Mouse (Mus musculus) right cerebral cortex, postnatal 10 days (tissue): ENCODE data around the gene Wnt3a.
"Not testable (repeated sequence)": the region's sequence is repeated elsewhere in the genome, so short reads cannot be mapped to it uniquely, and the experiment has no call there.

ENCODE experiments used
- DNase-seq, 2 experiments: peaks; one replicate each; pipeline ENCODE4 v3.0.0; 2021; ENCODE audit warnings: low spot score in 2 of 2

The Wnt3a gene

DNA sequence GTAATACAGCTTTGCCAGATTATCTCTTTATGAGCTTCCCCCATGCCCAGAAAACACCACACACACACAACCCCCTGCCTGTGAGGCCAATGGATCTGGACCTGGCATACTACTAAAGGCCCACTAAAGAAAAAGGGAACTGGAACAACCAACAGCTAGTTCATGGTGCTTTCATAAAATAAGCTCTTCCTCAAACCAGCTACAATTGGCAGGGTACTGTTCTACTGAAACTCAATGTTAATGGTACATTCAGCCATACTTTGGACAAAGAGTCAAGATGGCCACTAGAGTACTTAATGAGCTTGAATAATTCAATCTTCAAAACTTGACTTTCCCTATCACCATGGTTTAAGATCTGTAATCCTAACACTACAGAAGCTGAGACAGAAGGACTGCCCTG lies 68.9 kb downstream of the Wnt3a start:
- no peak for DNase-seq

DNA sequence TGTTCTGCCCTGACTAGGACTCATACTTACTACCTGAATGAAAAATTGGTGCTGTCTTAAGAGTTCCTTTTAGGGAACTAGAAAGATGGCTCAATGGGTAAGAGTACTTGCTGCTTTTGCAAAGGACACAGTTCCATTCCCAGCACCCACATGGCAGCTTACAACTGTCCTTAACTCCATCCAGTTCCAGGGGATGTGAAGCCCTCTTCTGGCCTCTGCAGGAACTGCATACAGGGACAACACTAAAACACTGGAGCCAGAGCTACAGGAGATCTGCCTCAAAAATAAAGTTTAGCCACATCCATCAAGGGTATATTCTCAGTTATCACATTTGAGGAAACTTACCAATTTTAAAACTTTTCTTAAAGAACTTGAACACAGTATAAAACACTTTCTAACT lies 71.5 kb downstream of the Wnt3a start:
- DNase-seq: peak in 1 of 2 experiments; percentile 39

DNA sequence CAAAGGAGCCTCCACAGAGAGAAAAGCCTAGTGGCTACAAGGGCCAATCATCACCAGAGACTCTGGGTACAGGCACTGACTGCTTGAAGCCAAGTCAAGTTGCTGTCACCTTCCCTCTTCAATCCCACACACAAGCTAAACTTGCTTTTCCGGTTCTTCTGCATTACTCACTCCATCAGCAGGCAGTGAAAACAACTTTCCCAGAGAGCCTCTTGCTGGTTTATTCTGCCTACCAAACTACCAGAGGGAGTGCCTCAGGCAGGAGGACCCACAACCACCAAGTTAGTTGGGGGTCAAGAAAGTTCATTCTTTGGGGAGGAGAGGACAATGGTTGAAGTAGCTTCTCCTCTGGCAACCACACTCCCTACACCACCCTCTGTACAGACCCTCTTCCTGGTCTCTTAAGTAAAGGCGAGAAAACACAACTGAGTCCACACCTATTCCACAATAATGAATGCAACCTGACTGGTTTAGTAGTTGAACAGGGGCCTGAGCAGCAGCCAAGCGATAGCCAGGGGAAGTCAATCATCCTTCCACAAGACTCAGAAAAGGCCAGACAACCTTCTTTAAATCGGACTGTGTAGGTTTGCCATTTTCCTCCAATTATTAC lies 72.1 kb downstream of the Wnt3a start:
- DNase-seq: no peak

DNA sequence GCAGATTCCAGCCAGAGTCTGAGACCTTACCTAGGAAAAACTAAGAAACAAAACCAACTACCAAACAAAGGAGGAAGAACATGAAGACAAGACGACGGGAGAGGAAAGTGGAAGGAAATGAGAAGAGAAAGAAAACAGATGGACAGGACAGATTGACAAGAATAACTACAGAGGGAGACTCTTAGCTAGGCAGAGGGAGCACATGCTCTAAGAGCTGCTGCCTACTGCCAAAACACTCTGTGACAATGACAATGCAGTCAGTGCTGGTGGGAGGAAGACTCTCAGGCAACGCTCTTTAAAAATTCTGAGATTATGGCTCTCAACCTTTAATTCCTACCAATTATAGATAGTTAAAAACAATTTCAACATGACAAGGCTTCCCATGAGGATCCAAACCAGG lies 73.6 kb downstream of the Wnt3a start:
- peak in 1 of 2 experiments; percentile 42 for DNase-seq

DNA sequence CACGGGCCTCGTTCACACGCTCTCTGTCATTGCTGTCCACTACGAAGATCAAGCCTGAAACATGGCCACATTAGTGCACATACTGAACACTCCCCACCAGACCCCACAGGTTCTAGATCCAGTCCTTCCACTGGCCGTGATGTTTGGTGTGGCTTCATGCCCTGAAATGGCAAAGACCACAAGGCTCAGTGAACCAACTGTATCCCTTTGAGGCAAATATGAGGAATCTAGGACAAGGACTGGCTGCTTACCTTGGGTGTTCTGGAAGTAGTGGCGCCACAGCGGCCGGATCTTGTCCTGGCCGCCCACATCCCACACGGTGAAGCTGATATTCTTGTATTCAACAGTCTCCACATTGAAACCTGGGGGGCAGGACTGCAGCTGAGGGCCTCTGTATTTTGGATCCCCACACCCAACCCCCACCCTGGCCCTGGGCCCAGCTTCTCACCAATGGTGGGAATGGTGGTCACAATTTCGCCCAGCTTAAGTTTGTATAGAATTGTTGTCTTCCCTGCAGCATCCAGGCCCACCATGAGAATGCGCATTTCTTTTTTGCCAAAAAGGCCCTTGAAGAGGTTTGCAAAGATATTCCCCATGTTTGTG lies 77.6 kb downstream of the Wnt3a start:
- DNase-seq: no peak

DNA sequence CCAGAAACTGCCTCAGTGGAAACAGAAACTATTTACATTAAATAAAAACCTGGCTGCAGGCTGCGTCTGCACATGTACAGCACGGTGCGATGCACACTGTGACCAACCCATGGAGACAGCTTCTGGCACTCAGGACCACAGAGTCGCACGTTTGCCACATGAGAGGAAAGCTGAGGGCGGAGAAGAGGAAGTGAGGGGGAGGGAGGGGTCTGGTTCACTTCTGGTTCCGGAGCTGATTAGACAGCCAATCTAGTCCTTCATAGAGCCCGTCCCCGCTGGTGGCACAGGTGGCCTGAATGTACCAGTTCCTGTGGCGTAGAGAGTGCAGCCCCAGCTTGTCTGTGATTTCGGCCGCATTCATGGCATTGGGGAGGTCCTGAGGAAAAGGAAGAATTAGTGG lies 78.2 kb downstream of the Wnt3a start:
- DNase-seq: not testable (repeated sequence)

DNA sequence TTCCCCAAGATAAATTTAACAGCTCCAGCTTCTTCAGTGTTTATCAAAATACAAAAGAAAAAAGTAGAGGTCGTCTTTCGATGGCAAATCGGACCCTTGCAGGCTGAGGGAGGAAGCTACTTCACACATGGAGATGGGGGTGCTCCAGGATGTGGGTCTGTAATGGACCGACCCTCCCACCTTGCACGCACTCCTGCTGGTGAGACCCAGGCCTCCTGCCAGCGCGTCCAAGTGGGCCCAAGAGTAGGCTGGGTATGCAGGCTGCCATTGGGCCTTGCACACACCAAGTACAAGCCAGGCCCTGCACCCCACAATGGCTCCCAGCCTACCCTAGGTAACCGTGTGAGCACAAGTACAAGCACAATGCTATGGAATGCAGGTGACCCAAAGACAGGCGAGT lies 79.0 kb downstream of the Wnt3a start:
- not testable (repeated sequence) for DNase-seq

DNA sequence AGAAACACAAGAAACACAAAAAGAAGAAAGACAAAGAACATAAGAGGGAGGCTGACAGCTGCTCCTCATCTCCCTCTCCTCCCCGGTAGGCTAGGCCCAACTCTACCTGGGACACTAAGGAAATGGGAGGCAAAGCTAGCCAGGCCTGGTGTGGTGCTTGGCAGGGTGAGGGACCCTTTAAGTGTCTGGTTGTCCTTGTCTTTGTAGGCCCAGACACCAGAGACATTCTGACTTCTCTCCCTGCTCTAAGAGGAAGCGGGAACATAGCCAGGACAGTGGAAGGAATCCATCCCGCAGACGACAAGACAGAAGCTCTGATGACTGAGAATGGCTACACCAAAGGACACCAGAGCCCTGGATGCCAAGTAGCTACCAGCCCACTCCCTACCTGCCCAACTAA lies 80.5 kb downstream of the Wnt3a start:
- DNase-seq: no peak

DNA sequence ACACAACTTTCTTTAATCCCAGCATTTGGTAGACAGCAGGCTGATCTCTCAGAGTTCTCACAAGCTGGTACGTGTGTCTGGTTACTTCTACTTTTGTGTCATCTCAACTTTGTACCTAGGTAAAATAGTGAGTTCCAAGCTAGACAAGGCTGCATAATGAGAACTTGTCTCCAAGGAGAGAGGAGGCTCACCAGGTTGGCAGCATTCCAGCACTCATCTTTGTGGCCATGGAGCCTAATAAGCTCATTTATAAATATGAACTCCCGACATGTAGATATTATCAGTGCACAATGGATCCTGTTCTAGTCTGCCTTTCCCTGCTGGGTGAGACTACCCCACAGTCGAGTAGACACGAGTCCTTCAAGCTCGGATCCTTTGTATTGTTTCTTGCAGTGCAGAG lies 81.0 kb downstream of the Wnt3a start:
- no peak for DNase-seq

DNA sequence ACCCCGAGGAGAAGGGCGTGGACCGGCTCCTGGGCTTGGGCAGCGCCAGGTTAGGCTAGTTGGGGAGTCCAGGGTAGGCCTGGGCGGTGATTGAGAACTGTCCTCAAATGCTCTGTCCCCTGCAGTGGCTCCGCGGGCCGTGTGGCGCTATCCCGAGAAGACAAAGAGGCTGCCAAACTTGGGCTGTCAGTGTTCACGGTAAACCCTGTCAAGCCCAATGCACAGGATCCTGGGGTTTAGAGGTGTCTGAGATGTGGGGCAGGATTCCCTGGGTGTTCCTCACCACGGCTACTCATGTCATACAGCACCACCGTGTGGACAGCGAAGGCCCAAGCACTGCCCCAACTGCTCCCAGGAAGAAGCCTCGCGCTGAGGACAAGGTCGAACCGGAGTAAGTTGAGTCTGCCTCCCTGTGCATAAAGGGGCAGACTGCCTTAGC lies 81.5 kb downstream of the Wnt3a start:
- DNase-seq: peak; percentile 78 to 79

DNA sequence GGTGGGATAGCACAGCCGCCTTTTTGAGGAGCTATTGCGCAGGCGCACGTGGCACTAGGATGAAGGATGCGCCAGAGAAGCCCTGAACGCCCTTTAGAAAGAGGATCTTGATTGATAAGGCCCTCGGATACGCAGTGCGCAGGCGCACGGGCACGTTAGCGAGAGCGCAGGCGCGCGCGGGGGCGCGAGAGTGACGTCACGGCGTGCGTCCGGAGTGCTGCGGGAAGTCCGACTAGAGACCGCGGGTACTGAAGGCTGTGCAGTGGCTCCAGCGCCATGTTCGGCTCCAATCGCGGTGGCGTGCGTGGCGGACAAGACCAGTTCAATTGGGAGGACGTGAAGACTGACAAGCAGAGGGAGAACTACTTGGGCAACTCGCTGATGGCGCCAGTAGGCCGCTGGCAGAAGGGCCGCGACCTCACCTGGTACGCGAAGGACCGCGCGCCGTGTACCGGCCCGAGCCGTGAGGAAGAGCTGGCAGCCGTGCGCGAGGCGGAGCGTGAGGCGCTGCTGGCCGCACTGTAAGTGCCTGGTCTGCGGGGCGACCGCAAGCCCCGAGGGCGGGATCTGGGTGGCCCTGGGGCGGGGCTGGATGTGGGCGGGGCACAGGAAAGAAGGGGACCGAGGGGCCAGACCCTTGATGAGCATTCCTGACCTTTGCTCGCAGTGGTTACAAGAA lies 82.3 kb downstream of the Wnt3a start, which contains the start of gene 2310033P09Rik:
Gene 2310033P09Rik (plus strand): TSS at position 169 of the 679 bp plus-strand sequence.
- DNase-seq: peak; percentile 96 to 97

DNA sequence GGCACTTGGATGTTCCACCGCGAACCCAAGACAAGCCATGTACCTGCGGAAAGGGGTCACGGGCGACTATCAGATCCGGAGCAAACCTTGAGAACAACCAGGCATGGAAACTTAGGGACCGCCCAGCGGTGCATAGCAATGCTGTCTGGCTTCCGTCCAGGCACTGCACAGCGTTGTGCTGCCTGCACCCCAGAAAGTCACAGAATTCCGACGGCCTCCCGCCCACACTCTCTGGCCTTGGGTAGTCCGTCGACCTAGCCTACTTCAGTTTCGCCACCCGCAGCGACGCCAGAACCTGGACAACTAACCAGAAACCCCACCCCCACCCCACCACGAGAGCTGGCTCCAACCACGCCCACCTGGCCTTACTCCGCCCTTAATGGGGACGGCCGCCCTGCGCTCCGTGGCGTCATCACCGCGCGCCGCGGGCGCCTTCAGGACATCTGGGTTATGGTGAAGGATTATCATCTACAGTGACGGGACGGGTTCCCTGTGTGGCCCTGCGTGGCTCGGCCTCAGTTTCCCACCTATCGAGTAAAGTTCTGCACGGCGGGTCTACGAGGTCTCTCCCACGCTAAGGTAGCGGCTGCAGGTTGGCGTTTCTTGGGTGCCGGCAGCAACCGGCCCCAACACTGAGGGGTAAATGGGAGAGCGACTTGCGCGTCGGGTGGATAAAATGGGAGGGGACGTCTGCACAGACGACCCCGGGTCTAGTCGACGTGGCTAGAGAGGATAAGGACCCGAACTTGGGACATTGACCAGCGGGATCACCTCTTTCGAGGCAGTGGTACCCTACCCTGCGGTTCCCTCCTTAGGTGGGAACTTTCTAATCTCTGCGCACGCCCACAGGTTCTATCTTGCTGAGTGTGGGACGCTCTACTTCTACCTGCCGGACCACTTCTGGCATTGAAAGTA lies 88.2 kb downstream of the Wnt3a start, which contains the start of gene Mrpl55:
Gene Mrpl55 (plus strand): TSS at position 406 of the 915 bp plus-strand sequence.
- peak; percentile 96 to 97 for DNase-seq

DNA sequence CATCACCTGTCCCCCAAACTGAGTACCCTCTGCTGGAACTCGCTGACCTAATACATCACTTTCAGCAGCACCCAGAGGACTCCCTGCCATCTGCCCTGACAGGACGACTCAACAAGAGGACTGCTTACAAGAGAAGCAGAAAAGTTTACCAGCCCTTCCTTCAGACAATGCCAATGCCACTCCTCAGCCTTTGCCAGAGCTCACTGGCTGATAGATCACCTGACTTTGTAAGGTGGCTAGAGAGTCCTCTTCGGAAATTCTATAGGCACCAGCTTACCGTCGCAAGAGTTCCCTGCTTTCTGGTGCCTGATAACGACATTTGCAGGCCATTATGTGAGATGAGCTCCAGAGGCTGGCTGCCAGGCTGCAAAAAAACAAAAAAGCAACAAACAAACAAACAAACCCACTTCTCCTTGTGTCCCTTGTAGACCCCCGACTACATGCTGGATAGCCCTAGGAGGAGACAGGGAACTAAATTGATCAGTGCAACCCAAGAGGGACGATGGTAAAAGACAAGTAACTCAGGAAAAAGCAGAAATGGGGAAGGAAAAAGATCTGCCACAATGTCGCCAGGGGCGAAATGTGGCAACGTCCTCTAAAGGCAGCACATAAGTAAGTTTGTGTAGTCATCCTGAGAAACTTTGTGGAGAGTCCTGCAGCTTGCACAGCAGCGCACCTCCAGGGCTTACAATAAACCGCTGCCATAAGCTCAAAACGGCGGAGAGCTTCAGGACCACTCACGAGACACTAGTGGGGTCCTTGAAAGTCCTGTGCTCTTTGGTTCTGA lies 89.1 kb downstream of the Wnt3a start:
- no peak for DNase-seq
